Mouse (Mus musculus) Patski (cell line): ENCODE measurements around the gene Dvl2. TPM values are rescaled to one million over a fixed set of nuclear protein-coding genes. Genes with fewer than 3 reads are reported as not detected.
"Not testable (repeated sequence)": the region's sequence is repeated elsewhere in the genome, so short reads cannot be mapped to it uniquely, and the experiment has no call there.

Source experiments
- ATAC-seq: fragments of 100-300 bp; one replicate; pipeline ENCODE4 v1.8.0; 2021
- CTCF ChIA-PET: fragments of 350-600 bp; sonication (Branson Sonifier 250); formaldehyde crosslinking; loops from one replicate; lab custom pipeline; 2022; ENCODE audit warnings: inconsistent platforms; lab: Charles Lee
- POLR2A ChIA-PET: fragments of 350-600 bp; sonication (Branson Sonifier 250); formaldehyde crosslinking; loops from one replicate; lab custom pipeline; 2022; ENCODE audit warnings: antibody characterized with exemption, inconsistent platforms; lab: Charles Lee
- DNase-seq: peaks from one replicate; pipeline ENCODE4 v3.0.0-alpha.2; 2011; ENCODE audit warnings: low read depth, low spot score
- H3K27me3 ChIP-seq: fragments of 371-371 bp; one replicate; pipeline ENCODE4 v1.5.1; 2021
- CTCF ChIP-seq: fragments of 100-300 bp; IDR thresholded peaks from one replicate; pipeline ENCODE4 v1.5.1; 2021
- in situ Hi-C: fragments of 300-500 bp; cut with MboI; formaldehyde crosslinking; loops from 3 replicates; pipeline ENCODE4 v1.11.1; 2018; ENCODE audit warnings: low pct_unique_long_range_greater_than_20kb, mixed read lengths
- polyA plus RNA-seq: library from polyadenylated mRNA; unstranded; gene quantifications from one replicate; pipeline ENCODE4 v1.2.3, GENCODE M21; 2021

Gene Dvl2
- polyA plus RNA-seq, 1 experiment from 2014 or later, result 41.6 TPM

- no peak for DNase-seq
- no peak for TF ChIP-seq CTCF
- POLR2A ChIA-PET, result interaction anchor here (1.3 to 1.4 kb wide), 2 partner anchors 11 to 19 kb away, joined by 3 to 7 read pairs; no protein-coding TSS in a partner anchor
- CTCF ChIA-PET, result interaction anchor here (2.4 kb wide), 1 partner anchor 11 kb away, joined by 14 read pairs; no protein-coding TSS in a partner anchor
- in situ Hi-C loops, result no loop called here
- ATAC-seq, result no peak
- no peaks in the 10 kb centered on the region for H3K27me3 ChIP-seq
These were observed 15.3 kb downstream of the Dvl2 start for GRCm38 (mm10) chr11:70015677-70016076.

- CTCF ChIA-PET, result interaction anchor here (1.4 kb wide), 2 partner anchors 10 to 14 kb away, joined by 3 to 6 read pairs; no protein-coding TSS in a partner anchor
- H3K27me3 ChIP-seq, DNase-seq, ATAC-seq, in situ Hi-C loops, POLR2A ChIA-PET: not testable (repeated sequence)
These were observed 15.8 kb downstream of the Dvl2 start for GRCm38 (mm10) chr11:70016177-70016576.

- TF ChIP-seq CTCF, result no peak
- ChIA-PET CTCF (interaction anchor here (0.5 to 1.4 kb wide), 3 partner anchors 11 to 584 kb away, joined by 3 to 6 read pairs (median 3); no protein-coding TSS in a partner anchor), POLR2A (no interaction called here)
- ATAC-seq (no peak), DNase-seq (no peak)
- H3K27me3 ChIP-seq, result no peaks in the 10 kb centered on the region
- in situ Hi-C loops, result no loop called here
These were observed 16.3 kb downstream of the Dvl2 start, which contains the start of gene Dlg4 for GRCm38 (mm10) chr11:70016669-70017068. Gene Dlg4, plus strand, starts transcription at chr11:70016942.

DNA sequence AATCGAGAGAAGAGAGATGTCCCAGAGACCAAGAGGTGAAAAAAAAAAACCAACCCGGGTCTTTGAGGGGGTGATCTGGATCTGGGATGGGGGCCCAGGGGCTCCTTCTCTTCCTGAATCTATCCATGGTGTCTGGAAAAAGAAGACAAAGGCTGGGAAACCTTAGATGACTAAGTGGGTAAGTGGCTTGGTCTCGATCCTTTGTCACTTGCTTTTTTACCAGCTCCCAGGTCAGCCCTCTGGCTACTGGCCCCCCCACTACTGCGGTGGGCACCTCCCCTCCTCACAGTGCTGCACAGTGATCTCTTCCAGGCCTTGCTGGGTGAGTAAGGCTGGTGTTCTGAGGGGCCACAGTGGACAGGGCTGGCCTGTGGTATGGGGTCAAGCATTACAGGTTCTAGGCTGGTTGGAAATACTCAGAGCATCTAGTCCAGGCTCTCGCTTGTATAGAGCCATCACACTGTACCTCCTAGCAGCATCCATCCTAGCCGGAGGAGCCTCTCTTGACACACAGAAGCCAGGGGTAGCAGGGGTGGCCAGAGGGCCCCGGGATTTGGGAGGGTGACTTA, 16.9 kb downstream of the Dvl2 start:
- CTCF ChIA-PET, result interaction anchor here (0.5 to 1.4 kb wide), 3 partner anchors 11 to 583 kb away, joined by 3 to 6 read pairs (median 3); no protein-coding TSS in a partner anchor
- H3K27me3 ChIP-seq, result no peaks in the 10 kb centered on the region
- in situ Hi-C loops, result no loop called here
- no peak for TF ChIP-seq CTCF
- ATAC-seq, result no peak
- POLR2A ChIA-PET, result no interaction called here
- no peak for DNase-seq

DNA sequence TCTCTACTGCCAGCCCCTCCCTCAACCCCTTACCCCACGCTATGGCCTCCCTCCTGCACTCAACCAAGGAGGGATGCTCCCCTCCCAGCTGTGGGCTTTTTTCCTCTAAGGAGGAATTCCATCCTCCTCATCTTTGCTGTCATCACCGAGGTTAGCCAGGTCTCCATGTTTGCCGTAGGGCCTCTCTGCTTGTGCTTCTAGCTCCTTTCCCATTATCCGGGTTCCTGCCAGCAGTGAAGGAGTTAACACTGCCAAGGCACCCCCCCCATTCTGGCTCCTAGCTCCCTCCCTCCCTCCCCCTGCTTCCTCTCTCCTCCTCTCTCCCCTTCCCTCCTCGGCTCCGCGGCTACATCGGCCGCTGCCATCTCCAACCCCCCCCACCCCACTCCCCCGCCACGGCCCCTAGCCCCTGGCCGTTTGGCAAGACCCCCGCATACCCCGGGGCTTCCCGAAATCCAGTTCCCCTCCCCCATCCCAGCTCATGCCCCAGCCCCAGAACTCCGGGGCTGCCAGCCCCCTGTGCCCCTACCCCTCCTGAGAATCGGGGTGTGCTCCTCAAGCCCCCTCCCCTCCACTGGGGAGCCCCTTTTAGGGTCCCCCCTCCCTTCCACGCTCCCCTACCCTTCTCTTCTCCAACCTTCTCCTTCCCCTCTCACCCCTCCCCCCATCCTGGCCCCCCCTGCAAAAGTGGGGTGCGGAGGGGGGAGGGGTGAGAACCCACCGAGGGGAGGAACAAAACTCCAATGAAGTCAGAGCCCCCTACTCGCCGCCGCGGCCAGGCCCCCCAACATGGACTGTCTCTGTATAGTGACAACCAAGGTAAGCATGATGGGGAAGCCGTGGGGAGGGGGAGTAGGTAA, 18.0 kb downstream of the Dvl2 start:
- CTCF ChIA-PET, result no interaction called here
- no peak for TF ChIP-seq CTCF
- ATAC-seq (no peak), DNase-seq (no peak)
- H3K27me3 ChIP-seq, result no peaks in the 10 kb centered on the region
- POLR2A ChIA-PET, result no interaction called here
- in situ Hi-C loops, result no loop called here

DNA sequence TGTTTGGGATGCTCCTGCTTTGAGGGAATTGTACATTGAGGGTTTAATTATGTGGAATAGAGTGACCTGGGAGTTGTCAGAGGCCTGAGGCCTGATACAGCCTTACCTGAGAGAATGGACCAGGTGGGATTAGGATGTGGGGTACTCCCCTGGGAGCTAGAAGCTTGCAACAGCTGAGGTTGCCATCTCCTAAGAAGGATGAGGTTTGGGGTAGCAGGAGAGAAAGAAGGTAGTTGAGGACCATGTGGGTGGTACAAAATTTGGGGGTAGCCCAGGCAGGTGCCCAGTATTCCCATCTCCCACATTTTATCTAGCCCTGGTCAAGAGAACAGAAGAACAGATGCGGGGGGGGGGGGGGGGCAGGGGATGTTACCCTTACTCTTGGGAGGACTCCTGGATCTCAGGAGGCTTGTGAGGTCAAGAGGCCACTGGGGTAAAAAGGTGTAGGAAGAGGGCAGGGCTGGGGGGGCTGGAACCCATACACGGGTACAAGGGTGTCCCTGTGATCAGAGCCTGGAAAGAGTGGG, 19.2 kb downstream of the Dvl2 start:
- no peak for TF ChIP-seq CTCF
- in situ Hi-C loops, result no loop called here
- no peak for DNase-seq
- ATAC-seq, result no peak
- H3K27me3 ChIP-seq, result no peaks in the 10 kb centered on the region
- ChIA-PET POLR2A (interaction anchor here (1.1 kb wide), 1 partner anchor 28 kb away, joined by 3 read pairs; no protein-coding TSS in a partner anchor), CTCF (interaction anchor here (2.3 kb wide), 1 partner anchor 10 kb away, joined by 8 read pairs; no protein-coding TSS in a partner anchor)

DNA sequence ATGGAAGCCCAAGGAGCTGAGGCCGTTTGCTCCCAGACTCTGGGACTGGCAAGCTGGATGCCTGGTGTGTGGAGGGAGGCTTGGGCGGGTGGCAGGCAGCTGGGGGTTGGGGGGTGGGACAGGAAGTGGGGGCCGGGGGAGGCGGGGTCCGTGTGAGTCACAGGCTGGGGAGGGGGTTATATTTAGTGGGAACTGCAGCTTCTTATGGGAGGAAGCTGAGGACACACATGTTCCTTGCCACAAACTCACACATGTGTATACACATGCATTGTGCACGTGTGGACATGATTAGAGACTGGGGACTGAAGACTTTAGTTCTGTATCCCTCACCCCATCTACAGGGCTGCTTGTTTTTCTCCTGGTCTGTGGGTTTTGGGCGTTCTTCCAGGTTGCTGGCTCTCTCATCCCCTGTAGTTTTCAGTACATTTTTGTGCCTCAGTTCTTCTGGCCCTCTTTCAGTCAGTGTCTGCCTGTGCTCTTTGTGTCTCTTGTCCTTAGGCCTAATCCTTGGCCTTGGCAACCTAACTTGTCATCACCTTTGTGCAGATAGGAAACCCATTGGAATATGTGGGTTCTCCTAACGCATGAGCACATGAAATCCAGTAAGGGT, 19.7 kb downstream of the Dvl2 start:
- in situ Hi-C loops, result no loop called here
- no peak for ATAC-seq

GRCm38 (mm10) chr11:70020731-70021263, 20.4 kb downstream of the Dvl2 start:
- ChIA-PET CTCF (interaction anchor here (2.3 kb wide), 1 partner anchor 11 kb away, joined by 8 read pairs; no protein-coding TSS in a partner anchor), POLR2A (interaction anchor here (1.1 kb wide), 1 partner anchor 25 kb away, joined by 3 read pairs; no protein-coding TSS in a partner anchor)
- in situ Hi-C loops, result no loop called here
- no peak for TF ChIP-seq CTCF
- no peaks in the 10 kb centered on the region for H3K27me3 ChIP-seq
- no peak for DNase-seq
- peak; percentile 59 for ATAC-seq

More for the DNA sequence above, 19.7 kb downstream of the Dvl2 start:
- CTCF ChIA-PET, result interaction anchor here (2.3 kb wide), 1 partner anchor 11 kb away, joined by 8 read pairs; no protein-coding TSS in a partner anchor
- POLR2A ChIA-PET, result interaction anchor here (1.1 kb wide), 1 partner anchor 28 kb away, joined by 3 read pairs; no protein-coding TSS in a partner anchor
- H3K27me3 ChIP-seq, result no peaks in the 10 kb centered on the region
- no peak for TF ChIP-seq CTCF
- DNase-seq, result no peak

GRCm38 (mm10) chr11:70021264-70022132, 21.1 kb downstream of the Dvl2 start:
- no peak for TF ChIP-seq CTCF
- ATAC-seq, result peak; percentile 42
- DNase-seq, result peak; percentile 78
- ChIA-PET CTCF (interaction anchor here (2.3 kb wide), 1 partner anchor 12 kb away, joined by 8 read pairs; no protein-coding TSS in a partner anchor), POLR2A (interaction anchor here (0.7 to 1.1 kb wide), 3 partner anchors 14 to 101 kb away, joined by 3 to 7 read pairs (median 5); no protein-coding TSS in a partner anchor)
- H3K27me3 ChIP-seq, result no peaks in the 10 kb centered on the region
- in situ Hi-C loops, result no loop called here
